Mouse (Mus musculus): ENCODE measurements around the gene Slc31a1. TPM values are rescaled to one million over a fixed set of nuclear protein-coding genes. Genes with fewer than 3 reads are reported as not detected.

The Slc31a1 gene
- polyA plus RNA-seq, 1 experiment from 2014 or later: 48.6 TPM

GRCm38 (mm10) chr4:62419091-62419490 lies 58.6 kb downstream of the Slc31a1 start:
- ATAC-seq (replicated peaks; ENCODE audit: low FRiP score) (no peak), DNase-seq (ENCODE audit: low spot score) (no peak)
- no peak overlapping the region for H3K4me3 ChIP-seq (ENCODE audit: low read depth, low read length)
- no peak overlapping the region for H3K4me2 ChIP-seq
- no peak overlapping the region for H3K9ac ChIP-seq (ENCODE audit: low read depth, low read length)
- H3K27me3 ChIP-seq (replicated peaks; ENCODE audit: control insufficient read depth, insufficient read depth, low read length): no peaks in the 10 kb centered on the region
- no peaks in the 10 kb centered on the region for H3K4me1 ChIP-seq (replicated peaks; ENCODE audit: control insufficient read depth, insufficient read depth, low read length)
- H3K27ac ChIP-seq (ENCODE audit: low read depth, low read length): no peak overlapping the region
- peaks cover 77% of the 10 kb centered on the region for H3K36me3 ChIP-seq (ENCODE audit: control insufficient read depth, insufficient read depth, low read length)
- WGBS: 91% methylated on average over 6 of the region's 6 CpGs
- no peaks in the 10 kb centered on the region for H3K9me3 ChIP-seq (ENCODE audit: control insufficient read depth, low read length)

- peaks cover 36% of the 10 kb centered on the region for H3K36me3 ChIP-seq (ENCODE audit: control insufficient read depth, insufficient read depth, low read length)
Observed at GRCm38 (mm10) chr4:62425891-62426290, 65.4 kb downstream of the Slc31a1 start.

GRCm38 (mm10) chr4:62427978-62428758 lies 67.6 kb downstream of the Slc31a1 start:
- no peak for DNase-seq (ENCODE audit: low spot score)
- Histone ChIP-seq H3K27ac (ENCODE audit: low read depth, low read length) (no peak overlapping the region), H3K9me3 (ENCODE audit: control insufficient read depth, low read length) (no peaks in the 10 kb centered on the region), H3K9ac (ENCODE audit: low read depth, low read length) (no peak overlapping the region), H3K36me3 (ENCODE audit: control insufficient read depth, insufficient read depth, low read length) (peaks cover 17% of the 10 kb centered on the region), H3K4me3 (ENCODE audit: low read depth, low read length) (no peak overlapping the region), H3K4me1 (replicated peaks; ENCODE audit: control insufficient read depth, insufficient read depth, low read length) (0 out of 2 replicates have a peak, but pooled peaks cover 2% of the 10 kb centered on the region), H3K4me2 (no peak overlapping the region), H3K27me3 (replicated peaks; ENCODE audit: control insufficient read depth, insufficient read depth, low read length) (no peaks in the 10 kb centered on the region)
- 0 out of 2 replicates have a peak, but pooled peaks have one; percentile 21 for ATAC-seq (replicated peaks; ENCODE audit: low FRiP score)
- 61% methylated on average over 17 of the region's 17 CpGs for WGBS

More at GRCm38 (mm10) chr4:62425891-62426290, 65.4 kb downstream of the Slc31a1 start:
- Histone ChIP-seq H3K4me1 (replicated peaks; ENCODE audit: control insufficient read depth, insufficient read depth, low read length) (no peaks in the 10 kb centered on the region), H3K27ac (ENCODE audit: low read depth, low read length) (no peak overlapping the region), H3K9ac (ENCODE audit: low read depth, low read length) (no peak overlapping the region), H3K9me3 (ENCODE audit: control insufficient read depth, low read length) (no peaks in the 10 kb centered on the region), H3K27me3 (replicated peaks; ENCODE audit: control insufficient read depth, insufficient read depth, low read length) (no peaks in the 10 kb centered on the region), H3K4me2 (no peak overlapping the region), H3K4me3 (ENCODE audit: low read depth, low read length) (no peak overlapping the region)
- 87% methylated on average over 4 of the region's 4 CpGs for WGBS
- DNase-seq (ENCODE audit: low spot score) (no peak), ATAC-seq (replicated peaks; ENCODE audit: low FRiP score) (no peak)

- Histone ChIP-seq H3K36me3 (ENCODE audit: control insufficient read depth, insufficient read depth, low read length) (peaks cover 5% of the 10 kb centered on the region; the same call in 1 of the 2 replicates), H3K4me2 (no peak overlapping the region), H3K27ac (ENCODE audit: low read depth, low read length) (no peak overlapping the region), H3K4me3 (ENCODE audit: low read depth, low read length) (no peak overlapping the region), H3K4me1 (replicated peaks; ENCODE audit: control insufficient read depth, insufficient read depth, low read length) (0 out of 2 replicates have a peak, but pooled peaks cover 2% of the 10 kb centered on the region), H3K9me3 (ENCODE audit: control insufficient read depth, low read length) (no peaks in the 10 kb centered on the region), H3K27me3 (replicated peaks; ENCODE audit: control insufficient read depth, insufficient read depth, low read length) (no peaks in the 10 kb centered on the region), H3K9ac (ENCODE audit: low read depth, low read length) (no peak overlapping the region)
- DNase-seq (ENCODE audit: low spot score) (no peak), ATAC-seq (replicated peaks; ENCODE audit: low FRiP score) (no peak)
- WGBS: 84% methylated on average over 9 of the region's 9 CpGs
Observed at GRCm38 (mm10) chr4:62429616-62430015, 69.1 kb downstream of the Slc31a1 start.

GRCm38 (mm10) chr4:62430678-62431077 lies 70.2 kb downstream of the Slc31a1 start:
- Histone ChIP-seq H3K36me3 (ENCODE audit: control insufficient read depth, insufficient read depth, low read length) (no peaks in the 10 kb centered on the region), H3K9me3 (ENCODE audit: control insufficient read depth, low read length) (no peaks in the 10 kb centered on the region), H3K4me2 (no peak overlapping the region), H3K27ac (ENCODE audit: low read depth, low read length) (no peak overlapping the region), H3K4me1 (replicated peaks; ENCODE audit: control insufficient read depth, insufficient read depth, low read length) (0 out of 2 replicates have a peak, but pooled peaks cover 2% of the 10 kb centered on the region), H3K4me3 (ENCODE audit: low read depth, low read length) (no peak overlapping the region), H3K9ac (ENCODE audit: low read depth, low read length) (no peak overlapping the region), H3K27me3 (replicated peaks; ENCODE audit: control insufficient read depth, insufficient read depth, low read length) (no peaks in the 10 kb centered on the region)
- no peak for DNase-seq (ENCODE audit: low spot score)
- ATAC-seq (replicated peaks; ENCODE audit: low FRiP score): no peak

- Histone ChIP-seq H3K4me2 (no peak overlapping the region), H3K36me3 (ENCODE audit: control insufficient read depth, insufficient read depth, low read length) (no peaks in the 10 kb centered on the region), H3K4me1 (replicated peaks; ENCODE audit: control insufficient read depth, insufficient read depth, low read length) (0 out of 2 replicates have a peak, but pooled peaks cover 2% of the 10 kb centered on the region), H3K4me3 (ENCODE audit: low read depth, low read length) (no peak overlapping the region), H3K27me3 (replicated peaks; ENCODE audit: control insufficient read depth, insufficient read depth, low read length) (no peaks in the 10 kb centered on the region), H3K9ac (ENCODE audit: low read depth, low read length) (no peak overlapping the region), H3K9me3 (ENCODE audit: control insufficient read depth, low read length) (no peaks in the 10 kb centered on the region), H3K27ac (ENCODE audit: low read depth, low read length) (no peak overlapping the region)
- 60% methylated on average over 4 of the region's 4 CpGs for WGBS
- peak; percentile 61; the same call in 1 of the 2 replicates for ATAC-seq (replicated peaks; ENCODE audit: low FRiP score)
- DNase-seq (ENCODE audit: low spot score): no peak
Observed at GRCm38 (mm10) chr4:62431522-62431921, 71.0 kb downstream of the Slc31a1 start.

- ATAC-seq (replicated peaks; ENCODE audit: low FRiP score): no peak
- no peak overlapping the region for H3K27ac ChIP-seq (ENCODE audit: low read depth, low read length)
- 0 out of 2 replicates have a peak, but pooled peaks cover 2% of the 10 kb centered on the region for H3K4me1 ChIP-seq (replicated peaks; ENCODE audit: control insufficient read depth, insufficient read depth, low read length)
- no peak overlapping the region for H3K4me2 ChIP-seq
- no peak overlapping the region for H3K9ac ChIP-seq (ENCODE audit: low read depth, low read length)
- no peaks in the 10 kb centered on the region for H3K27me3 ChIP-seq (replicated peaks; ENCODE audit: control insufficient read depth, insufficient read depth, low read length)
- no peaks in the 10 kb centered on the region for H3K36me3 ChIP-seq (ENCODE audit: control insufficient read depth, insufficient read depth, low read length)
- no peak for DNase-seq (ENCODE audit: low spot score)
- no peaks in the 10 kb centered on the region for H3K9me3 ChIP-seq (ENCODE audit: control insufficient read depth, low read length)
- 71% methylated on average over 7 of the region's 7 CpGs for WGBS
- no peak overlapping the region for H3K4me3 ChIP-seq (ENCODE audit: low read depth, low read length)
Observed at GRCm38 (mm10) chr4:62433939-62434870, 73.7 kb downstream of the Slc31a1 start.

- ATAC-seq (replicated peaks; ENCODE audit: low FRiP score): no peak
- DNase-seq (ENCODE audit: low spot score): no peak
- H3K4me2 ChIP-seq: no peak within 1 kb of the TSS
- no peaks in the 10 kb centered on the region for H3K36me3 ChIP-seq (ENCODE audit: control insufficient read depth, insufficient read depth, low read length)
- H3K27me3 ChIP-seq (replicated peaks; ENCODE audit: control insufficient read depth, insufficient read depth, low read length): no peaks in the 10 kb centered on the region
- 0 out of 2 replicates have a peak, but pooled peaks cover 2% of the 10 kb centered on the region for H3K4me1 ChIP-seq (replicated peaks; ENCODE audit: control insufficient read depth, insufficient read depth, low read length)
- no peaks in the 10 kb centered on the region for H3K9me3 ChIP-seq (ENCODE audit: control insufficient read depth, low read length)
- WGBS: 80% methylated on average over 6 of the region's 6 CpGs
- no peak within 1 kb of the TSS for H3K9ac ChIP-seq (ENCODE audit: low read depth, low read length)
- H3K27ac ChIP-seq (ENCODE audit: low read depth, low read length): no peak within 1 kb of the TSS
- H3K4me3 ChIP-seq (ENCODE audit: low read depth, low read length): no peak within 1 kb of the TSS
Observed at GRCm38 (mm10) chr4:62435081-62435480, 74.6 kb downstream of the Slc31a1 start, which contains the start of gene Rnf183. Gene Rnf183, minus strand, starts transcription at chr4:62435252.
